Mouse (Mus musculus) kidney, adult 2 months (tissue): ENCODE measurements around the gene Txndc11.

Experiments used
- CTCF ChIP-seq: fragments of 200-500 bp; conservative IDR thresholded peaks from 2 replicates; pipeline ENCODE4 v1.5.1; 2011; ENCODE audit warnings: low read depth, mild to moderate bottlenecking, control low read depth, low read length, moderate library complexity, mixed read lengths; ENCODE audit not compliant: insufficient read depth, insufficient read length
- POLR2A ChIP-seq: fragments of 200-500 bp; IDR thresholded peaks from one replicate; pipeline ENCODE4 v1.6.1; 2011; ENCODE audit warnings: low read depth, low read length, control low read depth

DNA sequence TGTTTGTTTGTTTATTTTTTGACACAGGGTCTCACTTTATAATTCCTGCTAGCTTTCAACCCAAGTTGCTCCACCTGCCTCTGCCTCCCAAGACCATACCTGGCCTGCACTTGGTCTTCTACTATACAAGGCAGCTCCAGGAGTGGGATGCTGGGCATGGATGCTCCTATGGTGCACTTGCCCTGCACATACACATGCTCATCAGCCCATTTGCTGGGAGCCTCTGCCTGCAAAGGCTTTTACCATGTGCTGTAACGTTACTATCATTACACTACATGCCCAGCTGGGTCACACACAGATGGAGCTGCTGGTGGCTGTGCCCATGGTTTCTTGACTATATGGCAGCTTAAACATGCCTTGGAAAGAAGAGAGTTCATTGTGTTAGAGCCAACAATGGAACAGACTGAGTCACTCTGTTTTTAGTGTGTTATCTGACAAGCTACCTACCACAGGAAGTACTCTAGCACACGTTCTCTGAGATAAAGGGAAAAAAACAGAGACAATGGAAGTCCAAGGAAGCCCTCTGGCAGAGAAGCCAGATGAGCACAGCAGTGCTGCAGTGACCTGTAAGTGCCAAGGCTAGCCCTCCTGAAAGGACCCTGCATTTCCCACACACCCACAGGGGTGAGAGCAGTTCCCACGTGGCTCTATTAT, 56.1 kb downstream of the Txndc11 start:
- TF ChIP-seq POLR2A = no peak
- no peak for TF ChIP-seq CTCF
